Mouse (Mus musculus) retina, adult 2 months (tissue): ENCODE results near the gene Polr3h.

ENCODE experiments used
- DNase-seq: peaks from one replicate; pipeline ENCODE4 v3.0.0-alpha.2; 2012; ENCODE audit warnings: low read depth, low spot score

Polr3h gene

GRCm38 (mm10) chr15:81949476-81950131 lies 23.6 kb upstream of the Polr3h start:
- DNase-seq = no peak

GRCm38 (mm10) chr15:81949076-81949475 lies 23.0 kb upstream of the Polr3h start:
- no peak for DNase-seq

GRCm38 (mm10) chr15:81943176-81943749 lies 17.2 kb upstream of the Polr3h start:
- no peak for DNase-seq

GRCm38 (mm10) chr15:81941010-81941409 lies 15.0 kb upstream of the Polr3h start:
- no peak for DNase-seq

- DNase-seq = no peak
These were observed 14.2 kb upstream of the Polr3h start for GRCm38 (mm10) chr15:81940219-81940618.

GRCm38 (mm10) chr15:81939774-81940173 lies 13.7 kb upstream of the Polr3h start:
- no peak for DNase-seq

- DNase-seq = no peak
These were observed 13.2 kb upstream of the Polr3h start for GRCm38 (mm10) chr15:81939157-81939715.

- DNase-seq = no peak
These were observed 12.2 kb upstream of the Polr3h start for GRCm38 (mm10) chr15:81938246-81938645.

- DNase-seq = no peak
These were observed 11.3 kb upstream of the Polr3h start for GRCm38 (mm10) chr15:81937098-81937972.

- no peak for DNase-seq
These were observed 10.6 kb upstream of the Polr3h start, which contains the start of gene Csdc2 for GRCm38 (mm10) chr15:81936679-81937078. Csdc2 (plus strand) TSS chr15:81936759.

- DNase-seq = no peak
These were observed 10.0 kb upstream of the Polr3h start for GRCm38 (mm10) chr15:81935869-81936637.

- no peak for DNase-seq
These were observed 7.9 kb upstream of the Polr3h start for GRCm38 (mm10) chr15:81933986-81934385.

GRCm38 (mm10) chr15:81932951-81933470 lies 7.0 kb upstream of the Polr3h start:
- DNase-seq = no peak

- no peak for DNase-seq
These were observed 2.2 kb upstream of the Polr3h start for GRCm38 (mm10) chr15:81928277-81928676.

GRCm38 (mm10) chr15:81927741-81928140 lies 1.7 kb upstream of the Polr3h start:
- DNase-seq = no peak

- DNase-seq = no peak
These were observed 394 bp upstream of the Polr3h start for GRCm38 (mm10) chr15:81926446-81926822.

GRCm38 (mm10) chr15:81924933-81925332 lies 1.1 kb downstream of the Polr3h start:
- no peak for DNase-seq

- DNase-seq = no peak
These were observed 4.8 kb downstream of the Polr3h start for GRCm38 (mm10) chr15:81921255-81921654.

- DNase-seq = no peak
These were observed 5.4 kb downstream of the Polr3h start for GRCm38 (mm10) chr15:81920546-81921217.

- no peak for DNase-seq
These were observed 7.0 kb downstream of the Polr3h start for GRCm38 (mm10) chr15:81919062-81919461.
